Mouse (Mus musculus) hindbrain, embryonic 10.5 days (tissue): ENCODE data around the gene Gria2. TPM values are rescaled to one million over a fixed set of nuclear protein-coding genes. Genes with fewer than 3 reads are reported as not detected.

Experiments used
- DNase-seq: peaks from one replicate; pipeline ENCODE4 v3.0.0-alpha.2; 2017; ENCODE audit warnings: low spot score
- H3K27ac ChIP-seq: fragments of 300-500 bp; sonication (generic); 2 replicates; pipeline ENCODE4 v1.5.1; 2016; ENCODE audit warnings: mild to moderate bottlenecking, moderate library complexity
- H3K27me3 ChIP-seq: fragments of 300-500 bp; sonication (generic); 2 replicates; pipeline ENCODE4 v1.6.1; 2016; ENCODE audit warnings: mild to moderate bottlenecking; ENCODE audit not compliant: poor library complexity, insufficient read depth, severe bottlenecking
- H3K36me3 ChIP-seq: fragments of 300-500 bp; sonication (generic); 2 replicates; pipeline ENCODE4 v1.6.1; 2016; ENCODE audit warnings: mild to moderate bottlenecking, moderate library complexity
- H3K4me1 ChIP-seq: fragments of 300-500 bp; sonication (generic); replicated peaks from 2 replicates; pipeline ENCODE4 v1.6.1; 2016; ENCODE audit warnings: mild to moderate bottlenecking
- H3K4me3 ChIP-seq: fragments of 300-500 bp; sonication (generic); 2 replicates; pipeline ENCODE4 v1.5.1; 2016; ENCODE audit warnings: mild to moderate bottlenecking, moderate library complexity
- H3K9me3 ChIP-seq: fragments of 300-500 bp; sonication (generic); 2 replicates; pipeline ENCODE4 v1.6.1; 2016; ENCODE audit warnings: mild to moderate bottlenecking, moderate library complexity
- WGBS: fragments of 180-500 bp; shearing (Covaris S2); methylation state at CpG from one replicate; pipeline ENCODE4 v1.1.7; 2016; 5-methylcytosine and 5-hydroxymethylcytosine counted together
- polyA plus RNA-seq: library from polyadenylated mRNA; unstranded; fragments of >200 nt; fragmentation: Nextera tagmentation; extraction: Ambion mirVana; gene quantifications from 2 replicates; pipeline ENCODE4 v1.2.1, GENCODE M21; 2016

Gria2 gene
- polyA plus RNA-seq, 1 experiment from 2014 or later = 9.9 TPM

GRCm38 (mm10) chr3:80800995-80801826 lies 1.4 kb downstream of the Gria2 start:
- H3K4me3 ChIP-seq = peak overlapping the region; percentile 65
- peak; percentile 64 for DNase-seq
- no peaks in the 10 kb centered on the region for H3K36me3 ChIP-seq
- H3K27me3 ChIP-seq = peaks cover 45% of the 10 kb centered on the region
- peaks cover 32% of the 10 kb centered on the region for H3K4me1 ChIP-seq
- WGBS = 8% methylated on average over 33 of the region's 33 CpGs
- no peaks in the 10 kb centered on the region for H3K9me3 ChIP-seq
- H3K27ac ChIP-seq = peak overlapping the region; percentile 80

- peaks cover 45% of the 10 kb centered on the region for H3K27me3 ChIP-seq
- DNase-seq = peak; percentile 57
- H3K36me3 ChIP-seq = no peaks in the 10 kb centered on the region
- no peaks in the 10 kb centered on the region for H3K9me3 ChIP-seq
- H3K27ac ChIP-seq = peak overlapping the region; percentile 80
- WGBS = 3% methylated on average over 29 of the region's 29 CpGs
- H3K4me3 ChIP-seq = peak overlapping the region; percentile 65
- H3K4me1 ChIP-seq = peaks cover 32% of the 10 kb centered on the region
Observed at GRCm38 (mm10) chr3:80800299-80800994, 2.2 kb downstream of the Gria2 start.

- H3K27me3 ChIP-seq = peaks cover 40% of the 10 kb centered on the region
- peaks cover 27% of the 10 kb centered on the region for H3K4me1 ChIP-seq
- no peak for DNase-seq
- no peaks in the 10 kb centered on the region for H3K36me3 ChIP-seq
- WGBS = 77% methylated on average over 1 of the region's 1 CpGs
- H3K4me3 ChIP-seq = no peak overlapping the region
- no peaks in the 10 kb centered on the region for H3K9me3 ChIP-seq
- no peak overlapping the region for H3K27ac ChIP-seq
Observed at GRCm38 (mm10) chr3:80797935-80798334, 4.7 kb downstream of the Gria2 start.

GRCm38 (mm10) chr3:80796764-80797163 lies 5.9 kb downstream of the Gria2 start:
- peaks cover 28% of the 10 kb centered on the region for H3K27me3 ChIP-seq
- H3K36me3 ChIP-seq = no peaks in the 10 kb centered on the region
- no peak overlapping the region for H3K27ac ChIP-seq
- H3K4me1 ChIP-seq = peaks cover 18% of the 10 kb centered on the region
- H3K9me3 ChIP-seq = no peaks in the 10 kb centered on the region
- no peak overlapping the region for H3K4me3 ChIP-seq
- no peak for DNase-seq

- WGBS = 96% methylated on average over 2 of the region's 2 CpGs
- Histone ChIP-seq H3K27me3 (peaks cover 14% of the 10 kb centered on the region), H3K9me3 (no peaks in the 10 kb centered on the region), H3K27ac (no peak overlapping the region), H3K4me1 (peaks cover 3% of the 10 kb centered on the region), H3K4me3 (no peak overlapping the region), H3K36me3 (no peaks in the 10 kb centered on the region)
- DNase-seq = no peak
Observed at GRCm38 (mm10) chr3:80795284-80795683, 7.4 kb downstream of the Gria2 start.

- WGBS = 88% methylated on average over 3 of the region's 3 CpGs
- Histone ChIP-seq H3K27me3 (no peaks in the 10 kb centered on the region), H3K4me3 (no peak overlapping the region), H3K4me1 (no peaks in the 10 kb centered on the region), H3K27ac (no peak overlapping the region), H3K36me3 (no peaks in the 10 kb centered on the region), H3K9me3 (no peaks in the 10 kb centered on the region)
- no peak for DNase-seq
Observed at GRCm38 (mm10) chr3:80787116-80787744, 15.4 kb downstream of the Gria2 start.

GRCm38 (mm10) chr3:80781144-80781530 lies 21.5 kb downstream of the Gria2 start:
- DNase-seq = no peak
- H3K27ac ChIP-seq = no peak overlapping the region
- no peaks in the 10 kb centered on the region for H3K36me3 ChIP-seq
- H3K4me1 ChIP-seq = no peaks in the 10 kb centered on the region
- H3K27me3 ChIP-seq = no peaks in the 10 kb centered on the region
- H3K9me3 ChIP-seq = no peaks in the 10 kb centered on the region
- no peak overlapping the region for H3K4me3 ChIP-seq

- Histone ChIP-seq H3K36me3 (no peaks in the 10 kb centered on the region), H3K9me3 (no peaks in the 10 kb centered on the region), H3K4me1 (no peaks in the 10 kb centered on the region), H3K27ac (no peak overlapping the region), H3K4me3 (no peak overlapping the region), H3K27me3 (no peaks in the 10 kb centered on the region)
- no peak for DNase-seq
- WGBS = 83% methylated on average over 4 of the region's 4 CpGs
Observed at GRCm38 (mm10) chr3:80780383-80781143, 22.1 kb downstream of the Gria2 start.

GRCm38 (mm10) chr3:80776628-80777027 lies 26.0 kb downstream of the Gria2 start:
- Histone ChIP-seq H3K36me3 (no peaks in the 10 kb centered on the region), H3K4me1 (no peaks in the 10 kb centered on the region), H3K9me3 (no peaks in the 10 kb centered on the region), H3K4me3 (no peak overlapping the region), H3K27ac (no peak overlapping the region), H3K27me3 (no peaks in the 10 kb centered on the region)
- WGBS = 57% methylated on average over 2 of the region's 2 CpGs
- no peak for DNase-seq

GRCm38 (mm10) chr3:80775971-80776370 lies 26.7 kb downstream of the Gria2 start:
- H3K9me3 ChIP-seq = no peaks in the 10 kb centered on the region
- no peaks in the 10 kb centered on the region for H3K27me3 ChIP-seq
- H3K36me3 ChIP-seq = no peaks in the 10 kb centered on the region
- H3K4me1 ChIP-seq = no peaks in the 10 kb centered on the region
- WGBS = 87% methylated on average over 4 of the region's 4 CpGs
- no peak overlapping the region for H3K27ac ChIP-seq
- DNase-seq = no peak
- no peak overlapping the region for H3K4me3 ChIP-seq

- Histone ChIP-seq H3K27ac (no peak overlapping the region), H3K27me3 (no peaks in the 10 kb centered on the region), H3K36me3 (no peaks in the 10 kb centered on the region), H3K4me3 (no peak overlapping the region), H3K4me1 (no peaks in the 10 kb centered on the region), H3K9me3 (no peaks in the 10 kb centered on the region)
- DNase-seq = no peak
- WGBS = 83% methylated on average over 4 of the region's 4 CpGs
Observed at GRCm38 (mm10) chr3:80774005-80774764, 28.4 kb downstream of the Gria2 start.

GRCm38 (mm10) chr3:80773232-80773631 lies 29.4 kb downstream of the Gria2 start:
- no peaks in the 10 kb centered on the region for H3K27me3 ChIP-seq
- H3K9me3 ChIP-seq = no peaks in the 10 kb centered on the region
- WGBS = 88% methylated on average over 4 of the region's 4 CpGs
- no peak overlapping the region for H3K4me3 ChIP-seq
- no peak overlapping the region for H3K27ac ChIP-seq
- H3K36me3 ChIP-seq = no peaks in the 10 kb centered on the region
- DNase-seq = no peak
- no peaks in the 10 kb centered on the region for H3K4me1 ChIP-seq
